Mouse (Mus musculus) heart, postnatal 0 days (tissue): ENCODE measurements at regions not wholly inside any gene's neighbourhood (a gene's known extent, or its start where the extent isn't known, plus 50 kb on each side); places are given as distances from the start of the nearest gene placed in this dataset.

ENCODE experiments used
- CTCF ChIP-seq: IDR thresholded peaks from 2 replicates; pipeline ENCODE4 v1.5.1; 2016; ENCODE audit warnings: antibody characterized with exemption, control low read depth, low read depth
- EP300 ChIP-seq: IDR thresholded peaks from 2 replicates; pipeline ENCODE4 v1.6.1; 2016; ENCODE audit warnings: antibody characterized with exemption, low read depth

- TF ChIP-seq CTCF (no peak), EP300 (no peak)
Measured at GRCm38 (mm10) chr1:166871258-166871657, 130.0 kb upstream of the Fam78b start.
